Mouse (Mus musculus) MEL (cell line): ENCODE results near the gene Gfpt2.

Experiments used
- CHD2 ChIP-seq: IDR thresholded peaks from 2 replicates; pipeline ENCODE4 v1.6.1; 2011; ENCODE audit warnings: low read length, improper control_type of control experiment
- CTCF ChIP-seq, 3 experiments: IDR thresholded peaks in 2 of 3; conservative IDR thresholded peaks in 1 of 3; 2 replicates each; pipeline ENCODE4 v1.5.1; 2011 to 2012; ENCODE audit warnings: low read length in 3 of 3, low read depth in 2 of 3, mild to moderate bottlenecking in 2 of 3, improper control_type of control experiment in 1 of 3, inconsistent platforms in 1 of 3, mixed read lengths in 1 of 3, moderate library complexity in 1 of 3; ENCODE audit not compliant: control insufficient read depth in 1 of 3, insufficient read depth in 1 of 3, poor library complexity in 1 of 3, severe bottlenecking in 1 of 3
- EP300 ChIP-seq, 2 experiments: IDR thresholded peaks; 2 replicates each; pipeline ENCODE4 v1.6.1; 2011; ENCODE audit warnings: improper control_type of control experiment in 2 of 2, low read length in 2 of 2, low read depth in 1 of 2, mild to moderate bottlenecking in 1 of 2
- HCFC1 ChIP-seq: IDR thresholded peaks from 2 replicates; pipeline ENCODE4 v1.6.1; 2012; ENCODE audit warnings: low read depth, mild to moderate bottlenecking, inconsistent platforms, low read length, improper control_type of control experiment, moderate library complexity
- POLR2A ChIP-seq, 2 experiments: IDR thresholded peaks; 2 replicates each; pipeline ENCODE4 v1.6.1; 2011 to 2012; ENCODE audit warnings: low read length in 2 of 2, mild to moderate bottlenecking in 2 of 2, control low read depth in 1 of 2, improper control_type of control experiment in 1 of 2, low read depth in 1 of 2, moderate library complexity in 1 of 2; ENCODE audit not compliant: control insufficient read depth in 1 of 2, insufficient read depth in 1 of 2, poor library complexity in 1 of 2
- ZMIZ1 ChIP-seq: IDR thresholded peaks from 2 replicates; pipeline ENCODE4 v1.6.1; 2012; ENCODE audit warnings: low read depth, mild to moderate bottlenecking, inconsistent platforms, low read length, improper control_type of control experiment, moderate library complexity

GRCm38 (mm10) chr11:49827243-49827642 lies 33.3 kb downstream of the Gfpt2 start:
- TF ChIP-seq CHD2 (no peak), CTCF (IDR thresholded peaks at IDR 0.05 in 2 of 3, conservative IDR thresholded peaks at IDR 0.05 in 1 of 3; ENCODE audit: control insufficient read depth in 1 of 3, insufficient read depth in 1 of 3, low read depth in 2 of 3, low read length in 3 of 3, poor library complexity in 1 of 3, severe bottlenecking in 1 of 3) (no peak), EP300 (IDR thresholded peaks at IDR 0.05; ENCODE audit: low read depth in 1 of 2, low read length in 2 of 2) (no peak), POLR2A (IDR thresholded peaks at IDR 0.05; ENCODE audit: control insufficient read depth in 1 of 2, insufficient read depth in 1 of 2, low read depth in 1 of 2, low read length in 2 of 2, poor library complexity in 1 of 2) (no peak), HCFC1 (no peak), ZMIZ1 (no peak)
